Mouse (Mus musculus): ENCODE results near the gene Amhr2. TPM values are rescaled to one million over a fixed set of nuclear protein-coding genes. Genes with fewer than 3 reads are reported as not detected.

The Amhr2 gene
- polyA plus RNA-seq, 1 experiment = 21.1 TPM

- WGBS = 2% methylated on average over 43 of the region's 69 CpGs
- no peak for TF ChIP-seq CTCF (IDR thresholded peaks at IDR 0.05; ENCODE audit: insufficient read depth, low read length)
- peak; percentile 69; the same call in 1 of the 2 replicates for TF ChIP-seq POLR2A (IDR thresholded peaks at IDR 0.05; ENCODE audit: borderline replicate concordance, extremely low read depth, low read depth, low read length)
- Histone ChIP-seq H3K4me3 (replicated peaks; ENCODE audit: extremely low read depth, low read depth, low read length) (peak overlapping the region; percentile 81), H3K4me1 (ENCODE audit: control insufficient read depth, insufficient read depth, low read length) (peaks cover 13% of the 10 kb centered on the region)
- peak; percentile 79 for DNase-seq
Observed at GRCm38 (mm10) chr15:102406196-102406911, 38.8 kb upstream of the Amhr2 start.

GRCm38 (mm10) chr15:102406912-102407580 lies 38.1 kb upstream of the Amhr2 start:
- peaks cover 18% of the 10 kb centered on the region for H3K4me1 ChIP-seq (ENCODE audit: control insufficient read depth, insufficient read depth, low read length)
- WGBS = 0% methylated on average over 3 of the region's 3 CpGs
- DNase-seq = no peak
- H3K4me3 ChIP-seq (replicated peaks; ENCODE audit: extremely low read depth, low read depth, low read length) = peak overlapping the region; percentile 81
- TF ChIP-seq POLR2A (IDR thresholded peaks at IDR 0.05; ENCODE audit: borderline replicate concordance, extremely low read depth, low read depth, low read length) = no peak
- TF ChIP-seq CTCF (IDR thresholded peaks at IDR 0.05; ENCODE audit: insufficient read depth, low read length) = no peak

GRCm38 (mm10) chr15:102407681-102408557 lies 37.2 kb upstream of the Amhr2 start:
- peaks cover 18% of the 10 kb centered on the region for H3K4me1 ChIP-seq (ENCODE audit: control insufficient read depth, insufficient read depth, low read length)
- no peak for DNase-seq
- no peak overlapping the region for H3K4me3 ChIP-seq (replicated peaks; ENCODE audit: extremely low read depth, low read depth, low read length)
- WGBS = 91% methylated on average over 10 of the region's 10 CpGs
- TF ChIP-seq CTCF (IDR thresholded peaks at IDR 0.05; ENCODE audit: insufficient read depth, low read length) = no peak
- no peak for TF ChIP-seq POLR2A (IDR thresholded peaks at IDR 0.05; ENCODE audit: borderline replicate concordance, extremely low read depth, low read depth, low read length)

GRCm38 (mm10) chr15:102408558-102409130 lies 36.5 kb upstream of the Amhr2 start:
- H3K4me1 ChIP-seq (ENCODE audit: control insufficient read depth, insufficient read depth, low read length) = peaks cover 20% of the 10 kb centered on the region
- TF ChIP-seq CTCF (IDR thresholded peaks at IDR 0.05; ENCODE audit: insufficient read depth, low read length) (no peak), POLR2A (IDR thresholded peaks at IDR 0.05; ENCODE audit: borderline replicate concordance, extremely low read depth, low read depth, low read length) (no peak)
- 64% methylated on average over 2 of the region's 2 CpGs for WGBS

GRCm38 (mm10) chr15:102409286-102409685 lies 35.9 kb upstream of the Amhr2 start:
- 87% methylated on average over 3 of the region's 3 CpGs for WGBS
- peaks cover 21% of the 10 kb centered on the region for H3K4me1 ChIP-seq (ENCODE audit: control insufficient read depth, insufficient read depth, low read length)
- H3K4me3 ChIP-seq (replicated peaks; ENCODE audit: extremely low read depth, low read depth, low read length) = no peak overlapping the region
- TF ChIP-seq POLR2A (IDR thresholded peaks at IDR 0.05; ENCODE audit: borderline replicate concordance, extremely low read depth, low read depth, low read length) = no peak
- TF ChIP-seq CTCF (IDR thresholded peaks at IDR 0.05; ENCODE audit: insufficient read depth, low read length) = no peak
- DNase-seq = no peak

More at GRCm38 (mm10) chr15:102408558-102409130, 36.5 kb upstream of the Amhr2 start:
- H3K4me3 ChIP-seq (replicated peaks; ENCODE audit: extremely low read depth, low read depth, low read length) = no peak overlapping the region
- DNase-seq = no peak

GRCm38 (mm10) chr15:102411077-102411476 lies 34.1 kb upstream of the Amhr2 start:
- TF ChIP-seq POLR2A (IDR thresholded peaks at IDR 0.05; ENCODE audit: borderline replicate concordance, extremely low read depth, low read depth, low read length) (no peak), CTCF (IDR thresholded peaks at IDR 0.05; ENCODE audit: insufficient read depth, low read length) (no peak)
- no peak for DNase-seq
- WGBS = 87% methylated on average over 1 of the region's 1 CpGs
- Histone ChIP-seq H3K4me1 (ENCODE audit: control insufficient read depth, insufficient read depth, low read length) (peaks cover 19% of the 10 kb centered on the region), H3K4me3 (replicated peaks; ENCODE audit: extremely low read depth, low read depth, low read length) (no peak overlapping the region)

GRCm38 (mm10) chr15:102413687-102414086 lies 31.5 kb upstream of the Amhr2 start:
- DNase-seq = no peak
- TF ChIP-seq CTCF (IDR thresholded peaks at IDR 0.05; ENCODE audit: insufficient read depth, low read length) (no peak), POLR2A (IDR thresholded peaks at IDR 0.05; ENCODE audit: borderline replicate concordance, extremely low read depth, low read depth, low read length) (no peak)
- peaks cover 17% of the 10 kb centered on the region for H3K4me1 ChIP-seq (ENCODE audit: control insufficient read depth, insufficient read depth, low read length)
- no peak overlapping the region for H3K4me3 ChIP-seq (replicated peaks; ENCODE audit: extremely low read depth, low read depth, low read length)

GRCm38 (mm10) chr15:102417524-102417923 lies 27.6 kb upstream of the Amhr2 start:
- peaks cover 8% of the 10 kb centered on the region for H3K4me1 ChIP-seq (ENCODE audit: control insufficient read depth, insufficient read depth, low read length)
- 85% methylated on average over 2 of the region's 2 CpGs for WGBS
- TF ChIP-seq POLR2A (IDR thresholded peaks at IDR 0.05; ENCODE audit: borderline replicate concordance, extremely low read depth, low read depth, low read length) (no peak), CTCF (IDR thresholded peaks at IDR 0.05; ENCODE audit: insufficient read depth, low read length) (no peak)
- DNase-seq = no peak
- H3K4me3 ChIP-seq (replicated peaks; ENCODE audit: extremely low read depth, low read depth, low read length) = no peak overlapping the region

- Histone ChIP-seq H3K4me1 (ENCODE audit: control insufficient read depth, insufficient read depth, low read length) (peaks cover 4% of the 10 kb centered on the region), H3K4me3 (replicated peaks; ENCODE audit: extremely low read depth, low read depth, low read length) (no peak overlapping the region)
- no peak for DNase-seq
- TF ChIP-seq POLR2A (IDR thresholded peaks at IDR 0.05; ENCODE audit: borderline replicate concordance, extremely low read depth, low read depth, low read length) (no peak), CTCF (IDR thresholded peaks at IDR 0.05; ENCODE audit: insufficient read depth, low read length) (no peak)
- 36% methylated on average over 1 of the region's 1 CpGs for WGBS
Observed at GRCm38 (mm10) chr15:102420986-102421385, 24.2 kb upstream of the Amhr2 start.
